Comparison of ENCODE assay signal across 17 mouse cellular contexts in genomic region chr3:126944081-126944480, GRCm38 (mm10).
A peak's percentile ranks its signal among the peaks of the same experiment; 100 is the strongest.
DNase-seq lines count a peak whose midpoint lies in the region; ATAC-seq and TF ChIP-seq lines count a peak whose summit lies in the region.
"Had no signal": no experiment of that assay in that cellular context is flagged by ENCODE, and none has a peak within 500 bp of the region (broad histone marks: within the 10 kb centered on the region; RNA-seq: fewer than 3 reads in every experiment).

No protein-coding gene starts in this region.

- no peak for TF ChIP-seq EP300 in CH12.LX (IDR thresholded peaks at IDR 0.05; ENCODE audit: low read length)

- peak overlapping the region in 2 of 3 experiments; percentile 26 to 50 for H3K4me3 ChIP-seq in CH12.LX (replicated peaks in 1 of 3; ENCODE audit: low read depth in 2 of 3, low read length in 2 of 3, poor library complexity in 1 of 3)
- no peak overlapping the region for H3K4me3 ChIP-seq in embryonic facial prominence, embryonic 10.5 days
- H3K4me3 ChIP-seq: embryonic facial prominence, embryonic 12.5 days; heart, embryonic 10.5 days; hindbrain, embryonic 15.5 days had no signal

- DNase-seq in cerebellum, postnatal 25 days = peak; percentile 21 to 39
- no peak for DNase-seq in cerebellum, adult 11 months
- DNase-seq in frontal cortex, postnatal 14 days (ENCODE audit: low spot score in 2 of 2) = no peak
- DNase-seq in CH12.LX (ENCODE audit: extremely low read depth) = no peak
- peak; percentile 45 for DNase-seq in embryonic facial prominence, embryonic 10.5 days (ENCODE audit: low spot score)
- no peak for DNase-seq in gastrocnemius, postnatal 14 days
- DNase-seq in ovary, postnatal 36 days (ENCODE audit: low spot score) = no peak
- DNase-seq: adrenal gland, adult 2 months; adrenal gland, postnatal 25 days; cerebellum, adult 11-12 months; cerebellum, adult 9-10 months; forebrain, postnatal 0 days; kidney, adult 11 months had no signal

- no peaks in the 10 kb centered on the region for H3K79me2 ChIP-seq in CH12.LX (replicated peaks; ENCODE audit: control insufficient read depth, extremely low read depth, insufficient read depth, poor library complexity, severe bottlenecking)

- peaks cover 0 to 17% of the 10 kb centered on the region in 2 experiments; a peak in 3 of 4 replicates for H3K4me1 ChIP-seq in CH12.LX (ENCODE audit: control insufficient read depth in 1 of 2, insufficient read depth in 2 of 2)
- peaks cover 11% of the 10 kb centered on the region for H3K4me1 ChIP-seq in embryonic facial prominence, embryonic 10.5 days
- H3K4me1 ChIP-seq: embryonic facial prominence, embryonic 12.5 days; heart, embryonic 10.5 days; hindbrain, embryonic 15.5 days had no signal

- H3K27me3 ChIP-seq in CH12.LX (replicated peaks) = no peaks in the 10 kb centered on the region
- H3K27me3 ChIP-seq in embryonic facial prominence, embryonic 10.5 days (replicated peaks; ENCODE audit: low read depth, poor library complexity, severe bottlenecking) = no peaks in the 10 kb centered on the region
- H3K27me3 ChIP-seq: embryonic facial prominence, embryonic 12.5 days; hindbrain, embryonic 15.5 days had no signal

- H3K4me2 ChIP-seq in CH12.LX (ENCODE audit: insufficient read depth, low read depth, poor library complexity, severe bottlenecking) = peak overlapping the region; percentile 53; the same call in 1 of the 2 replicates
- H3K4me2 ChIP-seq: embryonic facial prominence, embryonic 12.5 days; hindbrain, embryonic 15.5 days had no signal

- TF ChIP-seq POLR2A in CH12.LX (IDR thresholded peaks at IDR 0.05; ENCODE audit: low read depth, low read length) = peak; percentile 38

- no peak for TF ChIP-seq RAD21 in CH12.LX (IDR thresholded peaks at IDR 0.05; ENCODE audit: low read depth, low read length)

- intact Hi-C loops in gastrocnemius, postnatal 14 days (cut with DNase I; ENCODE audit: low total_unique reads) = no loop called here

- H3K27ac ChIP-seq in CH12.LX (ENCODE audit: insufficient read depth, low read depth) = no peak overlapping the region
- no peak overlapping the region for H3K27ac ChIP-seq in embryonic facial prominence, embryonic 10.5 days (replicated peaks)
- H3K27ac ChIP-seq: embryonic facial prominence, embryonic 12.5 days; heart, embryonic 10.5 days; hindbrain, embryonic 15.5 days had no signal

- peak; percentile 17 for ATAC-seq in frontal cortex, adult (ENCODE audit: low TSS enrichment)

- peaks cover 0 to 24% of the 10 kb centered on the region in 2 experiments for H3K36me3 ChIP-seq in CH12.LX (replicated peaks in 1 of 2; ENCODE audit: control insufficient read depth in 1 of 2, insufficient read depth in 1 of 2, low read length in 1 of 2)
- H3K36me3 ChIP-seq in embryonic facial prominence, embryonic 10.5 days (replicated peaks) = peaks cover 64% of the 10 kb centered on the region

- H3K9ac ChIP-seq in CH12.LX (ENCODE audit: insufficient read depth, low read depth) = peak overlapping the region; percentile 34
- H3K9ac ChIP-seq: embryonic facial prominence, embryonic 12.5 days; forebrain, postnatal 0 days; hindbrain, embryonic 15.5 days had no signal

- 52% methylated on average over 11 of the region's 11 CpGs for WGBS in embryonic facial prominence, embryonic 10.5 days

- in situ Hi-C loops in CH12.LX (cut with MboI; ENCODE audit: low pct_ligation_motif_present, low pct_unique_long_range_greater_than_20kb, low sequenced_read_pairs) = no loop called here

- no peak for TF ChIP-seq CTCF in CH12.LX (conservative IDR thresholded peaks at IDR 0.05 in 1 of 2, IDR thresholded peaks at IDR 0.05 in 1 of 2; ENCODE audit: low read depth in 2 of 2, low read length in 2 of 2)

- dilution Hi-C loops in CH12.LX (cut with MboI; ENCODE audit: extremely low pct_ligation_motif_present, extremely low pct_unique_long_range_greater_than_20kb, low sequenced_read_pairs) = no loop called here

- no peaks in the 10 kb centered on the region for H3K9me3 ChIP-seq in CH12.LX (replicated peaks; ENCODE audit: low read length)
- H3K9me3 ChIP-seq in embryonic facial prominence, embryonic 10.5 days = no peaks in the 10 kb centered on the region
- H3K9me3 ChIP-seq: embryonic facial prominence, embryonic 12.5 days; heart, embryonic 10.5 days; hindbrain, embryonic 15.5 days had no signal

TF ChIP-seq in CH12.LX, 34 proteins besides CTCF, POLR2A, EP300 and RAD21:
- TF ChIP-seq CHD2 (IDR thresholded peaks at IDR 0.05; ENCODE audit: low read length) = peak; percentile 53
- peak; percentile 67 for TF ChIP-seq ETS1 (conservative IDR thresholded peaks at IDR 0.05; ENCODE audit: low read depth, low read length)
- TF ChIP-seq MAFK (IDR thresholded peaks at IDR 0.05; ENCODE audit: insufficient replicate concordance, low read length) = peak; percentile 88
- TF ChIP-seq KAT2A (IDR thresholded peaks at IDR 0.05; ENCODE audit: insufficient replicate concordance, low read length) = no peak
- TF ChIP-seq TCF12 (IDR thresholded peaks at IDR 0.05; ENCODE audit: low read depth, low read length) = 0 out of 2 replicates have a peak, but pooled peaks have one; percentile 10
- no peak for TF ChIP-seq GABPA (IDR thresholded peaks at IDR 0.05; ENCODE audit: insufficient replicate concordance, low read depth, low read length)
TF ChIP-seq in CH12.LX: peak in this region for 4.

Comparison
In these comparisons a context has a peak if more than half of its experiments do, and no peak if none do; other contexts are left out.
1. DNase-seq: peak in cerebellum, postnatal 25 days (2 of 2) and embryonic facial prominence, embryonic 10.5 days (single experiment); none in cerebellum, adult 11 months (single experiment), frontal cortex, postnatal 14 days (0 of 2), CH12.LX (single experiment), gastrocnemius, postnatal 14 days (single experiment) and ovary, postnatal 36 days (single experiment).